Mouse (Mus musculus) kidney, adult 8-10 months (tissue): Measurements from ENCODE around the gene Jaml.

Experiments
- DNase-seq, 2 experiments: peaks; one replicate each; pipeline ENCODE4 v3.0.0; 2022

Jaml gene

GRCm38 (mm10) chr9:45084556-45084955 is 5.6 kb downstream of the Jaml start:
- DNase-seq, result no peak

- DNase-seq, result no peak
These were observed 7.0 kb downstream of the Jaml start for GRCm38 (mm10) chr9:45085741-45086690.

GRCm38 (mm10) chr9:45088040-45088439 is 9.1 kb downstream of the Jaml start:
- no peak for DNase-seq

GRCm38 (mm10) chr9:45090811-45091210 is 11.8 kb downstream of the Jaml start:
- no peak for DNase-seq

- DNase-seq, result peak; percentile 15 to 32
These were observed 13.7 kb downstream of the Jaml start for GRCm38 (mm10) chr9:45092641-45093040.

- DNase-seq, result no peak
These were observed 16.4 kb downstream of the Jaml start for GRCm38 (mm10) chr9:45095149-45095937.

GRCm38 (mm10) chr9:45097877-45098276 is 18.9 kb downstream of the Jaml start:
- no peak for DNase-seq

- DNase-seq, result no peak
These were observed 19.4 kb downstream of the Jaml start for GRCm38 (mm10) chr9:45098426-45098825.

GRCm38 (mm10) chr9:45102528-45102927 is 23.5 kb downstream of the Jaml start:
- no peak for DNase-seq

- DNase-seq, result no peak
These were observed 24.4 kb downstream of the Jaml start for GRCm38 (mm10) chr9:45103211-45103979.

- DNase-seq, result peak; percentile 54 to 76
These were observed 26.8 kb downstream of the Jaml start for GRCm38 (mm10) chr9:45105596-45106374.

- DNase-seq, result no peak
These were observed 36.7 kb downstream of the Jaml start for GRCm38 (mm10) chr9:45115706-45116105.

- no peak for DNase-seq
These were observed 37.8 kb downstream of the Jaml start for GRCm38 (mm10) chr9:45116819-45117218.

- no peak for DNase-seq
These were observed 38.9 kb downstream of the Jaml start, which contains the start of gene Scn2b for GRCm38 (mm10) chr9:45117741-45118431. Gene Scn2b, plus strand, starts transcription at chr9:45117782.

GRCm38 (mm10) chr9:45118552-45118951 is 39.6 kb downstream of the Jaml start:
- no peak for DNase-seq

- DNase-seq, result no peak
These were observed 40.5 kb downstream of the Jaml start for GRCm38 (mm10) chr9:45119316-45119953.

- no peak for DNase-seq
These were observed 41.1 kb downstream of the Jaml start for GRCm38 (mm10) chr9:45119954-45120530.

- DNase-seq, result no peak
These were observed 41.6 kb downstream of the Jaml start for GRCm38 (mm10) chr9:45120567-45120966.

GRCm38 (mm10) chr9:45121001-45121400 is 42.0 kb downstream of the Jaml start:
- DNase-seq, result no peak

- peak; percentile 64 to 76 for DNase-seq
These were observed 42.8 kb downstream of the Jaml start for GRCm38 (mm10) chr9:45121769-45122168.
